Mouse (Mus musculus) kidney, adult 2 months (tissue): Measurements from ENCODE around the gene Tdrkh.

Experiments
- CTCF ChIP-seq: fragments of 200-500 bp; conservative IDR thresholded peaks from 2 replicates; pipeline ENCODE4 v1.5.1; 2011; ENCODE audit warnings: low read depth, mild to moderate bottlenecking, control low read depth, low read length, moderate library complexity, mixed read lengths; ENCODE audit not compliant: insufficient read depth, insufficient read length
- POLR2A ChIP-seq: fragments of 200-500 bp; IDR thresholded peaks from one replicate; pipeline ENCODE4 v1.6.1; 2011; ENCODE audit warnings: low read depth, low read length, control low read depth

- no peak for TF ChIP-seq POLR2A
- no peak for TF ChIP-seq CTCF
Observed at GRCm38 (mm10) chr3:94372641-94373040, 40.4 kb upstream of the Tdrkh start, which contains the start of gene Rorc.
